Mouse (Mus musculus) heart, embryonic 14.5 days (tissue): Measurements from ENCODE around the gene Nckap1l. TPM values are rescaled to one million over a fixed set of nuclear protein-coding genes. Genes with fewer than 3 reads are reported as not detected.

Experiments
- ATAC-seq: fragments of 200-750 bp; cut with Nextera tagmentation; 2 replicates; pipeline ENCODE4 v1.8.0; 2017; ENCODE audit warnings: low read depth, moderate TSS enrichment; ENCODE audit not compliant: insufficient number of reproducible peaks, insufficient read depth, low FRiP score
- H3K27ac ChIP-seq, 2 experiments: fragments of 200-500 bp in 1 of 2; fragments of 300-500 bp in 1 of 2; sonication (generic) in 1 of 2; replicated peaks in 1 of 2; 2 replicates each; pipeline ENCODE4 v1.5.1; 2012 to 2014; ENCODE audit warnings: low read depth in 2 of 2, low read length in 2 of 2, control low read depth in 1 of 2, mild to moderate bottlenecking in 1 of 2, mixed read lengths in 1 of 2; ENCODE audit not compliant: control insufficient read depth in 1 of 2, insufficient read depth in 1 of 2
- H3K27me3 ChIP-seq: fragments of 300-500 bp; sonication (generic); 2 replicates; pipeline ENCODE4 v1.6.1; 2014; ENCODE audit warnings: mild to moderate bottlenecking, low read length, control low read depth; ENCODE audit not compliant: control insufficient read depth, insufficient read depth
- H3K36me3 ChIP-seq: fragments of 300-500 bp; sonication (generic); 2 replicates; pipeline ENCODE4 v1.6.1; 2014; ENCODE audit warnings: mild to moderate bottlenecking, control low read depth, low read length, mixed read lengths; ENCODE audit not compliant: control insufficient read depth, insufficient read depth
- H3K4me1 ChIP-seq, 2 experiments: fragments of 200-500 bp in 1 of 2; fragments of 300-500 bp in 1 of 2; sonication (generic) in 1 of 2; 2 replicates each; pipeline ENCODE4 v1.6.1; 2012 to 2014; ENCODE audit warnings: low read length in 2 of 2, control low read depth in 1 of 2, mixed read lengths in 1 of 2; ENCODE audit not compliant: control insufficient read depth in 2 of 2, insufficient read depth in 2 of 2
- H3K4me2 ChIP-seq: fragments of 300-500 bp; sonication (generic); 2 replicates; pipeline ENCODE4 v1.6.1; 2014; ENCODE audit warnings: mild to moderate bottlenecking, low read length
- H3K4me3 ChIP-seq, 2 experiments: fragments of 200-500 bp in 1 of 2; fragments of 300-500 bp in 1 of 2; sonication (generic) in 1 of 2; 2 replicates each; pipeline ENCODE4 v1.5.1; 2012 to 2014; ENCODE audit warnings: low read length in 2 of 2, mild to moderate bottlenecking in 2 of 2, control low read depth in 1 of 2, low read depth in 1 of 2, moderate library complexity in 1 of 2; ENCODE audit not compliant: control insufficient read depth in 1 of 2, insufficient read depth in 1 of 2
- H3K9ac ChIP-seq: fragments of 300-500 bp; sonication (generic); 2 replicates; pipeline ENCODE4 v1.6.1; 2014; ENCODE audit warnings: mild to moderate bottlenecking, low read length
- H3K9me3 ChIP-seq: fragments of 300-500 bp; sonication (generic); 2 replicates; pipeline ENCODE4 v1.6.1; 2016; ENCODE audit warnings: low read length, control low read depth; ENCODE audit not compliant: control insufficient read depth
- WGBS: fragments of 180-500 bp; shearing (Covaris S2); extraction: QIAGEN DNeasy Blood & Tissue Kit; methylation state at CpG from one replicate; pipeline ENCODE4 v1.1.7; 2014; 5-methylcytosine and 5-hydroxymethylcytosine counted together
- polyA plus RNA-seq: library from polyadenylated mRNA; unstranded; fragments of >200 nt; fragmentation: Nextera tagmentation; extraction: Ambion mirVana; gene quantifications from 2 replicates; pipeline ENCODE4 v1.2.1, GENCODE M21; 2014

Gene Nckap1l
- polyA plus RNA-seq, 1 experiment from 2014 or later: 1.9 TPM

DNA sequence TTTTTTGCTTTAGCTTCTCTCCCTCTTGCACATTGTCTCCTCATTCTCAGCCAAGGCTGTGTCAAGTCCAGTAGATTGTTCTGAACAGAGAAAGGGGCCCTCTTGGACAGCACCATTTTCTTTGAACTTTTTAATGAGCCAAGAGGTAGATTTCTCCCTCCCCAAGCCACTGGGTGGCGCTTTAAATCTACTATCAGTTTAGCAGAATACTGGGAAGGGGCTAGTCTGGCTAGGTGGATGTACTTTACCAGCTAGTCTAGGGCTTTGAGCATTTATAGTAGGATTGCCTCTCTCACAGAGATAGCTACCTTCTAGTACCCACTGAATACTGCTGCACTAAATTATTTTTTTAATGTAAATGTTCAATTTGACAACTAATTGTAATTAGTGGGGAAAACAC is 28.9 kb downstream of the Nckap1l start:
- no peak for ATAC-seq
- H3K36me3 ChIP-seq: no peaks in the 10 kb centered on the region
- H3K9ac ChIP-seq: no peak overlapping the region
- no peak overlapping the region for H3K4me3 ChIP-seq
- no peaks in the 10 kb centered on the region for H3K9me3 ChIP-seq
- H3K4me2 ChIP-seq: no peak overlapping the region
- H3K4me1 ChIP-seq: no peaks in the 10 kb centered on the region
- H3K27ac ChIP-seq: no peak overlapping the region
- 0% methylated on average over 1 of the region's 1 CpGs for WGBS
- H3K27me3 ChIP-seq: no peaks in the 10 kb centered on the region; the same call in 1 of the 2 replicates

- no peaks in the 10 kb centered on the region; the same call in 1 of the 2 replicates for H3K27me3 ChIP-seq
- H3K4me3 ChIP-seq: no peak overlapping the region
- H3K9ac ChIP-seq: no peak overlapping the region
- no peaks in the 10 kb centered on the region for H3K36me3 ChIP-seq
- H3K9me3 ChIP-seq: no peaks in the 10 kb centered on the region
- ATAC-seq: no peak
- H3K4me2 ChIP-seq: no peak overlapping the region
- no peak overlapping the region for H3K27ac ChIP-seq
- H3K4me1 ChIP-seq: no peaks in the 10 kb centered on the region
- 34% methylated on average over 2 of the region's 2 CpGs for WGBS
Measured at GRCm38 (mm10) chr15:103484490-103484889, 30.9 kb downstream of the Nckap1l start.

GRCm38 (mm10) chr15:103485106-103485505 is 31.5 kb downstream of the Nckap1l start:
- no peaks in the 10 kb centered on the region for H3K4me1 ChIP-seq

DNA sequence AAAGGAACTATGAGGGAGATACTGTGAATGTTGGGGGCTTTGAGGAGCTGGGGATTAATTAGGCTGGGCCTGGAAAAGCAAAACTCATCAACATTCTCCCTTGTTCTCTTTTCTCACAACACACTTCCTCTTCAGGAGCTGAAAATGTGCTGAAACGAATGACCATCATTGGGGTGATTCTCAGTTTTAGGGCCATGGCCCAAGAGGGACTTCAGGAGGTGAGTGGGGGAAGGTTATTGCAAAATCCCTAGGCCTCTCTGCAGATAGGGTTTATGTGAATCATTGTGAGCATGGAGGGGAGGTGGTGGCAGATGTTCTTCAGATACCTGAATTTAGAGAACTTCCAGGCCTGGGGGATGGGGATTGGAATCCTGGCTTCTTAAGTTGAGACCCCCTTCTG is 33.1 kb downstream of the Nckap1l start:
- Histone ChIP-seq H3K9ac (no peak overlapping the region), H3K36me3 (no peaks in the 10 kb centered on the region), H3K4me1 (no peaks in the 10 kb centered on the region), H3K27ac (no peak overlapping the region), H3K27me3 (no peaks in the 10 kb centered on the region; the same call in 1 of the 2 replicates), H3K4me2 (no peak overlapping the region), H3K4me3 (no peak overlapping the region), H3K9me3 (no peaks in the 10 kb centered on the region)
- WGBS: 55% methylated on average over 1 of the region's 1 CpGs
- no peak for ATAC-seq

More at GRCm38 (mm10) chr15:103485106-103485505, 31.5 kb downstream of the Nckap1l start:
- H3K4me2 ChIP-seq: no peak overlapping the region
- H3K9ac ChIP-seq: no peak overlapping the region
- no peaks in the 10 kb centered on the region for H3K9me3 ChIP-seq
- no peak for ATAC-seq
- H3K27me3 ChIP-seq: no peaks in the 10 kb centered on the region; the same call in 1 of the 2 replicates
- WGBS: 66% methylated on average over 3 of the region's 3 CpGs
- H3K27ac ChIP-seq: no peak overlapping the region
- no peaks in the 10 kb centered on the region for H3K36me3 ChIP-seq
- H3K4me3 ChIP-seq: no peak overlapping the region

GRCm38 (mm10) chr15:103488336-103488735 is 34.7 kb downstream of the Nckap1l start:
- H3K4me2 ChIP-seq: no peak overlapping the region
- H3K4me3 ChIP-seq: no peak overlapping the region
- H3K36me3 ChIP-seq: no peaks in the 10 kb centered on the region
- H3K4me1 ChIP-seq: no peaks in the 10 kb centered on the region
- no peaks in the 10 kb centered on the region for H3K9me3 ChIP-seq
- no peak for ATAC-seq
- no peak overlapping the region for H3K27ac ChIP-seq
- H3K9ac ChIP-seq: no peak overlapping the region
- 37% methylated on average over 4 of the region's 4 CpGs for whole genome bisulfite sequencing
- no peaks in the 10 kb centered on the region; the same call in 1 of the 2 replicates for H3K27me3 ChIP-seq

DNA sequence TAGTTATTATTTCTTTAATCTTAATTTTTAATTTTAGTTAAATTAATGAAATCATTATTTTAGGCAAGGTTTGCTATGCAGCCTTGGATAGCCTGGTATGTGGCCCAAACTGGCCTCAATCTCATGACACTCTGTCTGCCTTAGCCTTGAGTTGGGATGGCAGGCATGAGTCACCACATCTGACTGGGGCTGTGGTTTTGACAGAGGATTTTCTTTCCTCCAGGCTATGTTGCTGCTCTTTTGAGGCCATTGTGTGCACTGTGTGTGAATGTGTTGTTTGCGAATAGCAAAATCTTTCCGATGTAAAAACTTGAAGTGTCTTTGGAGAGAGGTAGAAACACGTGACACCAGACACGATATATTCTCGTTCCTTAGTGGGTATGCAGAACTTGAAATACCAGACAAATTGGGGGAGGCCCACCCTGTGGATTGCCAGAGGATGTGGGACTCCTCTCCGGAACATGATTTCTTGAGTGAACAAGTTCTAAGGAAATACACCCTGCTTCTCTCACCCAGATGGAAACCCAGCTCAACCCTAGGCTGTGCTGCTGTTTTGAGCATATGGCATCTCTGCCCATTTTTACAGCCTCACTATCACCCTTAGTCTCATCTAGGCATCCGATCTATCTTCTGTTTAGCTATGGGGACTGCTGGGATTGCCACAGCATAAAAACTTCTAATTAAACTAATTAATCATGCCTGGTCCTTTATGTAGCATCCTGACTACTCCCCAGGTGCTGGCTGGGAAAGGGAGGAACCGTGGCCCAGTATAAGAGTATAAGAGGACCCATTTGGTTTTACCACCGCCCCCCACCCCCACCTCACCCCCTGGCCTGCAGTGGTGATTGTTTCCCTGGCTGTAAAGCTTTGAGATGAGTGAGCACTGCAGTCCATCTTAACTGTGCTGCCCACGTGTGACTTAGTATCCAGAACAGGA is 42.9 kb downstream of the Nckap1l start:
- Histone ChIP-seq H3K4me2 (no peak overlapping the region), H3K9ac (no peak overlapping the region), H3K27ac (no peak overlapping the region), H3K36me3 (no peaks in the 10 kb centered on the region), H3K27me3 (no peaks in the 10 kb centered on the region), H3K4me3 (no peak overlapping the region), H3K9me3 (no peaks in the 10 kb centered on the region), H3K4me1 (no peaks in the 10 kb centered on the region)
- ATAC-seq: no peak
- 75% methylated on average over 10 of the region's 10 CpGs for WGBS

GRCm38 (mm10) chr15:103498157-103498556 is 44.6 kb downstream of the Nckap1l start:
- Histone ChIP-seq H3K9ac (no peak overlapping the region), H3K4me1 (no peaks in the 10 kb centered on the region), H3K27ac (no peak overlapping the region), H3K36me3 (no peaks in the 10 kb centered on the region), H3K4me2 (no peak overlapping the region), H3K9me3 (no peaks in the 10 kb centered on the region), H3K4me3 (no peak overlapping the region), H3K27me3 (no peaks in the 10 kb centered on the region)
- 33% methylated on average over 3 of the region's 3 CpGs for WGBS
- no peak for ATAC-seq
